Mouse (Mus musculus) intestine, embryonic 16.5 days (tissue): ENCODE measurements around the gene Troap. TPM values are rescaled to one million over a fixed set of nuclear protein-coding genes. Genes with fewer than 3 reads are reported as not detected.
"Not testable (repeated sequence)": the region's sequence is repeated elsewhere in the genome, so short reads cannot be mapped to it uniquely, and the experiment has no call there.

Source experiments
- ATAC-seq: fragments of 200-750 bp; cut with Nextera tagmentation; 2 replicates; pipeline ENCODE4 v1.8.0; 2017; ENCODE audit warnings: moderate TSS enrichment, moderate library complexity
- H3K27ac ChIP-seq: fragments of 300-500 bp; sonication (generic); 2 replicates; pipeline ENCODE4 v1.5.1; 2014; ENCODE audit warnings: mild to moderate bottlenecking, low read length
- H3K27me3 ChIP-seq: fragments of 300-500 bp; sonication (generic); replicated peaks from 2 replicates; pipeline ENCODE4 v1.6.1; 2014; ENCODE audit warnings: low read length, control low read depth, mixed read lengths; ENCODE audit not compliant: control insufficient read depth, insufficient read depth
- H3K36me3 ChIP-seq: fragments of 300-500 bp; sonication (generic); 2 replicates; pipeline ENCODE4 v1.6.1; 2014; ENCODE audit warnings: low read length, control low read depth; ENCODE audit not compliant: control insufficient read depth, insufficient read depth
- H3K4me1 ChIP-seq: fragments of 300-500 bp; sonication (generic); 2 replicates; pipeline ENCODE4 v1.6.1; 2014; ENCODE audit warnings: low read length, control low read depth, mixed read lengths; ENCODE audit not compliant: control insufficient read depth, insufficient read depth
- H3K4me2 ChIP-seq: fragments of 300-500 bp; sonication (generic); 2 replicates; pipeline ENCODE4 v1.6.1; 2014; ENCODE audit warnings: low read depth, low read length, control low read depth
- H3K4me3 ChIP-seq: fragments of 300-500 bp; sonication (generic); 2 replicates; pipeline ENCODE4 v1.5.1; 2014; ENCODE audit warnings: mild to moderate bottlenecking, low read length
- H3K9ac ChIP-seq: fragments of 300-500 bp; sonication (generic); 2 replicates; pipeline ENCODE4 v1.6.1; 2014; ENCODE audit warnings: low read depth, low read length
- H3K9me3 ChIP-seq: fragments of 300-500 bp; sonication (generic); 2 replicates; pipeline ENCODE4 v1.6.1; 2016; ENCODE audit warnings: low read length, control low read depth; ENCODE audit not compliant: control insufficient read depth
- WGBS: fragments of 180-500 bp; shearing (Covaris S2); extraction: QIAGEN DNeasy Blood & Tissue Kit; methylation state at CpG from one replicate; pipeline ENCODE4 v1.1.7; 2014; 5-methylcytosine and 5-hydroxymethylcytosine counted together
- polyA plus RNA-seq: library from polyadenylated mRNA; unstranded; fragments of >200 nt; fragmentation: Nextera tagmentation; extraction: Ambion mirVana; gene quantifications from 2 replicates; pipeline ENCODE4 v1.2.1, GENCODE M21; 2015

Troap gene
- polyA plus RNA-seq, 1 experiment from 2014 or later: 25.4 TPM

- no peaks in the 10 kb centered on the region for H3K27me3 ChIP-seq
- H3K27ac ChIP-seq: no peak overlapping the region
- peaks cover 5% of the 10 kb centered on the region; the same call in 1 of the 2 replicates for H3K4me1 ChIP-seq
- H3K36me3 ChIP-seq: peaks cover 10% of the 10 kb centered on the region; the same call in 1 of the 2 replicates
- no peak overlapping the region for H3K4me3 ChIP-seq
- whole genome bisulfite sequencing: 57% methylated on average over 26 of the region's 26 CpGs
- no peaks in the 10 kb centered on the region for H3K9me3 ChIP-seq
- H3K9ac ChIP-seq: no peak overlapping the region
- no peak overlapping the region for H3K4me2 ChIP-seq
- ATAC-seq: no peak
These were observed 34.1 kb upstream of the Troap start for GRCm38 (mm10) chr15:99039996-99040919.

- Histone ChIP-seq H3K4me3 (no peak overlapping the region), H3K36me3 (peaks cover 6% of the 10 kb centered on the region; the same call in 1 of the 2 replicates), H3K4me1 (peaks cover 5% of the 10 kb centered on the region; the same call in 1 of the 2 replicates), H3K27ac (no peak overlapping the region), H3K9ac (no peak overlapping the region), H3K9me3 (no peaks in the 10 kb centered on the region), H3K4me2 (no peak overlapping the region), H3K27me3 (no peaks in the 10 kb centered on the region)
- no peak for ATAC-seq
- WGBS: 62% methylated on average over 21 of the region's 21 CpGs
These were observed 33.2 kb upstream of the Troap start for GRCm38 (mm10) chr15:99040920-99041856.

- 75% methylated on average over 5 of the region's 5 CpGs for WGBS
- Histone ChIP-seq H3K4me2 (no peak overlapping the region), H3K27ac (no peak overlapping the region), H3K36me3 (no peaks in the 10 kb centered on the region), H3K9ac (no peak overlapping the region), H3K27me3 (no peaks in the 10 kb centered on the region), H3K4me3 (no peak overlapping the region), H3K9me3 (no peaks in the 10 kb centered on the region), H3K4me1 (peaks cover 5% of the 10 kb centered on the region; the same call in 1 of the 2 replicates)
- no peak for ATAC-seq
These were observed 32.0 kb upstream of the Troap start for GRCm38 (mm10) chr15:99042334-99042733.

- peak; percentile 60 for ATAC-seq
- no peak overlapping the region for H3K27ac ChIP-seq
These were observed 29.5 kb upstream of the Troap start for GRCm38 (mm10) chr15:99044854-99045253.

GRCm38 (mm10) chr15:99045734-99046133, 28.6 kb upstream of the Troap start:
- not testable (repeated sequence) for H3K27me3 ChIP-seq, H3K4me1 ChIP-seq, H3K9ac ChIP-seq, H3K4me3 ChIP-seq, H3K9me3 ChIP-seq, ATAC-seq, H3K4me2 ChIP-seq, H3K36me3 ChIP-seq, H3K27ac ChIP-seq
- WGBS: 82% methylated on average over 6 of the region's 6 CpGs

More at GRCm38 (mm10) chr15:99044854-99045253, 29.5 kb upstream of the Troap start:
- H3K4me3 ChIP-seq: no peak overlapping the region
- no peaks in the 10 kb centered on the region for H3K36me3 ChIP-seq
- H3K9me3 ChIP-seq: no peaks in the 10 kb centered on the region
- no peaks in the 10 kb centered on the region for H3K27me3 ChIP-seq
- peaks cover 5% of the 10 kb centered on the region; the same call in 1 of the 2 replicates for H3K4me1 ChIP-seq
- H3K9ac ChIP-seq: no peak overlapping the region
- WGBS: 34% methylated on average over 3 of the region's 3 CpGs
- H3K4me2 ChIP-seq: no peak overlapping the region

- WGBS: 32% methylated on average over 13 of the region's 13 CpGs
- Histone ChIP-seq H3K27me3 (peaks cover 20% of the 10 kb centered on the region), H3K4me3 (no peak overlapping the region), H3K27ac (no peak overlapping the region), H3K4me1 (peaks cover 7% of the 10 kb centered on the region), H3K9ac (no peak overlapping the region), H3K4me2 (no peak overlapping the region), H3K36me3 (no peaks in the 10 kb centered on the region), H3K9me3 (no peaks in the 10 kb centered on the region)
- no peak for ATAC-seq
These were observed 24.7 kb upstream of the Troap start for GRCm38 (mm10) chr15:99049473-99050253.

GRCm38 (mm10) chr15:99053373-99053772, 21.0 kb upstream of the Troap start:
- ATAC-seq: 0 out of 2 replicates have a peak, but pooled peaks have one; percentile 44
- WGBS: 11% methylated on average over 9 of the region's 9 CpGs
- no peak overlapping the region for H3K4me3 ChIP-seq
- no peak overlapping the region for H3K4me2 ChIP-seq
- H3K27me3 ChIP-seq: peaks cover 58% of the 10 kb centered on the region
- H3K4me1 ChIP-seq: peaks cover 17% of the 10 kb centered on the region
- no peaks in the 10 kb centered on the region for H3K9me3 ChIP-seq
- H3K27ac ChIP-seq: no peak overlapping the region
- H3K9ac ChIP-seq: no peak overlapping the region
- H3K36me3 ChIP-seq: no peaks in the 10 kb centered on the region

GRCm38 (mm10) chr15:99055040-99055439, 19.3 kb upstream of the Troap start, which contains the start of gene Prph:
TSS of gene Prph (plus strand) at chr15:99055174.
- peak within 1 kb of the TSS; percentile 47 for H3K4me3 ChIP-seq
- 0 out of 2 replicates have a peak, but pooled peaks have one; percentile 2 for ATAC-seq
- H3K36me3 ChIP-seq: no peaks in the 10 kb centered on the region
- peaks cover 61% of the 10 kb centered on the region for H3K27me3 ChIP-seq
- H3K9ac ChIP-seq: peak within 1 kb of the TSS; percentile 49
- H3K9me3 ChIP-seq: no peaks in the 10 kb centered on the region
- H3K4me1 ChIP-seq: peaks cover 17% of the 10 kb centered on the region
- H3K27ac ChIP-seq: no peak within 1 kb of the TSS
- peak within 1 kb of the TSS; percentile 72 for H3K4me2 ChIP-seq
- 5% methylated on average over 29 of the region's 30 CpGs for WGBS
